Mouse (Mus musculus) testis, adult 2 months (tissue): ENCODE measurements around the gene Nucb1.

Experiments
- CTCF ChIP-seq: fragments of 200-500 bp; IDR thresholded peaks from 2 replicates; pipeline ENCODE4 v1.5.1; 2012; ENCODE audit warnings: low read depth, mild to moderate bottlenecking, inconsistent platforms, low read length, moderate library complexity; ENCODE audit not compliant: control insufficient read depth, insufficient read depth, insufficient replicate concordance
- POLR2A ChIP-seq: fragments of 200-500 bp; IDR thresholded peaks from 2 replicates; pipeline ENCODE4 v1.6.1; 2012; ENCODE audit warnings: low read depth, mild to moderate bottlenecking, inconsistent platforms, low read length, moderate library complexity; ENCODE audit not compliant: control insufficient read depth

DNA sequence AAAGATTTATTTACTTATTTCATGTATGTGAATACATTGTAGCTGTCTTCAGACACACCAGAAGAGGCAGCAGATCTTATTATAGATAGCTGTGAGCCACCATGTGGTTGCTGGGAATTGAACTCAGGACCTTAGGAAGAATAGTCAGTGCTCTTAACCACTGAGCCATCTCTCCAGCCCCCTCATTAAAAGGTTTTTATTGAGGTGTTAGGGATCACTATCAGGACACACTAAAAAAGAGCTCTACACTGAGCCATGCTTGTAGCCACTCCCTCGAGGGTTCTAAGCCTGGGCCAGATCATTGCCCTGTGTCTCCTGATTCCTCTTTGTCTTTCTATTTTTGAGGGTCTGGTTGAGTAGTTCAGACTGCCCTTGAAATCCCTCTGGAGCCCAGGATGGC is 33.8 kb downstream of the Nucb1 start:
- TF ChIP-seq CTCF (no peak), POLR2A (no peak)
